Mouse (Mus musculus): ENCODE data around the gene Avpr1a.

Avpr1a gene

GRCm38 (mm10) chr10:122447861-122448716 lies at the start of gene Avpr1a:
Gene Avpr1a, plus strand, starts transcription at chr10:122448499.
- no peak for DNase-seq

- no peak for DNase-seq
Observed at GRCm38 (mm10) chr10:122402270-122402669, 46.0 kb upstream of the Avpr1a start.

GRCm38 (mm10) chr10:122406333-122406732 lies 42.0 kb upstream of the Avpr1a start:
- no peak for DNase-seq

GRCm38 (mm10) chr10:122408697-122409409 lies 39.4 kb upstream of the Avpr1a start:
- DNase-seq = no peak

- DNase-seq = no peak
Observed at GRCm38 (mm10) chr10:122410791-122411190, 37.5 kb upstream of the Avpr1a start.

- no peak for DNase-seq
Observed at GRCm38 (mm10) chr10:122432690-122433089, 15.6 kb upstream of the Avpr1a start.

GRCm38 (mm10) chr10:122447275-122447674 lies 1.0 kb upstream of the Avpr1a start:
- DNase-seq = peak; percentile 92

- peak; percentile 48 for DNase-seq
Observed at GRCm38 (mm10) chr10:122448717-122449611, 665 bp downstream of the Avpr1a start.

GRCm38 (mm10) chr10:122449856-122450255 lies 1.6 kb downstream of the Avpr1a start:
- no peak for DNase-seq

- DNase-seq = no peak
Observed at GRCm38 (mm10) chr10:122453466-122453865, 5.2 kb downstream of the Avpr1a start.

GRCm38 (mm10) chr10:122455793-122456192 lies 7.5 kb downstream of the Avpr1a start:
- no peak for DNase-seq

GRCm38 (mm10) chr10:122476846-122477245 lies 28.5 kb downstream of the Avpr1a start:
- DNase-seq = no peak

GRCm38 (mm10) chr10:122498551-122498950 lies 50.3 kb downstream of the Avpr1a start:
- no peak for DNase-seq

- DNase-seq = no peak
Observed at GRCm38 (mm10) chr10:122499306-122499705, 51.0 kb downstream of the Avpr1a start.
